Mouse (Mus musculus) limb, embryonic 13.5 days (tissue): ENCODE results near the gene Rasgef1b. TPM values are rescaled to one million over a fixed set of nuclear protein-coding genes. Genes with fewer than 3 reads are reported as not detected.

ENCODE experiments used
- ATAC-seq: fragments of 200-750 bp; cut with Nextera tagmentation; 2 replicates; pipeline ENCODE4 v1.8.0; 2017; ENCODE audit warnings: low read depth, moderate number of reproducible peaks, moderate TSS enrichment; ENCODE audit not compliant: low FRiP score
- H3K27ac ChIP-seq: fragments of 300-500 bp; sonication (generic); 2 replicates; pipeline ENCODE4 v1.5.1; 2015; ENCODE audit warnings: inconsistent platforms, mild to moderate bottlenecking, moderate library complexity
- H3K27me3 ChIP-seq: fragments of 300-500 bp; sonication (generic); 2 replicates; pipeline ENCODE4 v1.6.1; 2015; ENCODE audit warnings: mild to moderate bottlenecking, inconsistent platforms
- H3K36me3 ChIP-seq: fragments of 300-500 bp; sonication (generic); 2 replicates; pipeline ENCODE4 v1.6.1; 2015; ENCODE audit warnings: inconsistent platforms, mild to moderate bottlenecking, moderate library complexity
- H3K4me1 ChIP-seq: fragments of 300-500 bp; sonication (generic); 2 replicates; pipeline ENCODE4 v1.6.1; 2015; ENCODE audit warnings: inconsistent platforms
- H3K4me2 ChIP-seq: fragments of 300-500 bp; sonication (generic); replicated peaks from 2 replicates; pipeline ENCODE4 v1.6.1; 2015; ENCODE audit warnings: inconsistent platforms, mild to moderate bottlenecking, moderate library complexity
- H3K4me3 ChIP-seq: fragments of 300-500 bp; sonication (generic); 2 replicates; pipeline ENCODE4 v1.5.1; 2015; ENCODE audit warnings: moderate library complexity, mild to moderate bottlenecking, inconsistent platforms
- H3K9ac ChIP-seq: fragments of 300-500 bp; sonication (generic); 2 replicates; pipeline ENCODE4 v1.6.1; 2015; ENCODE audit warnings: mild to moderate bottlenecking, inconsistent platforms
- H3K9me3 ChIP-seq: fragments of 300-500 bp; sonication (generic); 2 replicates; pipeline ENCODE4 v1.6.1; 2016; ENCODE audit warnings: inconsistent platforms
- WGBS: fragments of 180-500 bp; shearing (Covaris S2); methylation state at CpG from one replicate; pipeline ENCODE4 v1.1.7; 2015; 5-methylcytosine and 5-hydroxymethylcytosine counted together
- polyA plus RNA-seq: library from polyadenylated mRNA; unstranded; fragments of >200 nt; fragmentation: Nextera tagmentation; extraction: Ambion mirVana; gene quantifications from 2 replicates; pipeline ENCODE4 v1.2.1, GENCODE M21; 2015

Rasgef1b gene
- polyA plus RNA-seq, 1 experiment from 2014 or later, result 16.0 TPM

- Histone ChIP-seq H3K36me3 (no peaks in the 10 kb centered on the region), H3K27me3 (peaks cover 6% of the 10 kb centered on the region; the same call in 1 of the 2 replicates), H3K4me1 (peaks cover 21% of the 10 kb centered on the region), H3K4me3 (no peak overlapping the region), H3K27ac (no peak overlapping the region), H3K4me2 (no peak overlapping the region), H3K9me3 (no peaks in the 10 kb centered on the region), H3K9ac (no peak overlapping the region)
- WGBS, result 34% methylated on average over 10 of the region's 10 CpGs
- ATAC-seq, result no peak
These were observed 9.3 kb upstream of the Rasgef1b start for GRCm38 (mm10) chr5:99737937-99738727.

- peaks cover 16% of the 10 kb centered on the region for H3K4me1 ChIP-seq
- no peaks in the 10 kb centered on the region for H3K9me3 ChIP-seq
- H3K27me3 ChIP-seq, result peaks cover 6% of the 10 kb centered on the region; the same call in 1 of the 2 replicates
- no peak overlapping the region for H3K4me3 ChIP-seq
- H3K9ac ChIP-seq, result no peak overlapping the region
- H3K27ac ChIP-seq, result no peak overlapping the region
- 40% methylated on average over 1 of the region's 1 CpGs for WGBS
- no peaks in the 10 kb centered on the region for H3K36me3 ChIP-seq
- ATAC-seq, result no peak
- peak overlapping the region; percentile 97; the same call in 1 of the 2 replicates for H3K4me2 ChIP-seq
These were observed 1.1 kb upstream of the Rasgef1b start for GRCm38 (mm10) chr5:99729931-99730330.

- peaks cover 6% of the 10 kb centered on the region; the same call in 1 of the 2 replicates for H3K27me3 ChIP-seq
- H3K4me1 ChIP-seq, result peaks cover 16% of the 10 kb centered on the region
- ATAC-seq, result peak; percentile 72
- H3K9ac ChIP-seq, result peak overlapping the region; percentile 53
- peak overlapping the region; percentile 23; the same call in 1 of the 2 replicates for H3K27ac ChIP-seq
- no peaks in the 10 kb centered on the region for H3K36me3 ChIP-seq
- WGBS, result under 1% methylated on average over 18 of the region's 18 CpGs
- H3K4me3 ChIP-seq, result peak overlapping the region; percentile 68
- H3K9me3 ChIP-seq, result no peaks in the 10 kb centered on the region
- peak overlapping the region; percentile 97 for H3K4me2 ChIP-seq
These were observed 557 bp upstream of the Rasgef1b start for GRCm38 (mm10) chr5:99729361-99729882.

- under 1% methylated on average over 15 of the region's 15 CpGs for whole genome bisulfite sequencing
- peak overlapping the region; percentile 67; the same call in 1 of the 2 replicates for H3K9ac ChIP-seq
These were observed 826 bp downstream of the Rasgef1b start for GRCm38 (mm10) chr5:99728027-99728451.

GRCm38 (mm10) chr5:99723941-99724340, 4.9 kb downstream of the Rasgef1b start:
- H3K27ac ChIP-seq, result no peak overlapping the region
- H3K27me3 ChIP-seq, result 0 out of 2 replicates have a peak, but pooled peaks cover 3% of the 10 kb centered on the region
- WGBS, result 81% methylated on average over 6 of the region's 6 CpGs
- H3K36me3 ChIP-seq, result no peaks in the 10 kb centered on the region
- H3K4me2 ChIP-seq, result no peak overlapping the region
- ATAC-seq, result no peak
- H3K9me3 ChIP-seq, result no peaks in the 10 kb centered on the region
- H3K4me1 ChIP-seq, result peaks cover 12% of the 10 kb centered on the region
- H3K4me3 ChIP-seq, result no peak overlapping the region
- no peak overlapping the region for H3K9ac ChIP-seq

More at GRCm38 (mm10) chr5:99728027-99728451, 826 bp downstream of the Rasgef1b start:
- Histone ChIP-seq H3K4me2 (peak overlapping the region; percentile 97), H3K4me3 (peak overlapping the region; percentile 68), H3K27me3 (peaks cover 6% of the 10 kb centered on the region; the same call in 1 of the 2 replicates), H3K9me3 (no peaks in the 10 kb centered on the region), H3K27ac (peak overlapping the region; percentile 79; the same call in 1 of the 2 replicates), H3K4me1 (peaks cover 16% of the 10 kb centered on the region), H3K36me3 (no peaks in the 10 kb centered on the region)
- no peak for ATAC-seq

GRCm38 (mm10) chr5:99722310-99722709, 6.6 kb downstream of the Rasgef1b start:
- no peak overlapping the region for H3K4me2 ChIP-seq
- H3K27ac ChIP-seq, result no peak overlapping the region
- no peak for ATAC-seq
- no peaks in the 10 kb centered on the region for H3K9me3 ChIP-seq
- H3K27me3 ChIP-seq, result 0 out of 2 replicates have a peak, but pooled peaks cover 3% of the 10 kb centered on the region
- no peaks in the 10 kb centered on the region for H3K36me3 ChIP-seq
- no peak overlapping the region for H3K4me3 ChIP-seq
- peaks cover 9% of the 10 kb centered on the region; the same call in 1 of the 2 replicates for H3K4me1 ChIP-seq
- WGBS, result 92% methylated on average over 2 of the region's 2 CpGs
- H3K9ac ChIP-seq, result no peak overlapping the region

DNA sequence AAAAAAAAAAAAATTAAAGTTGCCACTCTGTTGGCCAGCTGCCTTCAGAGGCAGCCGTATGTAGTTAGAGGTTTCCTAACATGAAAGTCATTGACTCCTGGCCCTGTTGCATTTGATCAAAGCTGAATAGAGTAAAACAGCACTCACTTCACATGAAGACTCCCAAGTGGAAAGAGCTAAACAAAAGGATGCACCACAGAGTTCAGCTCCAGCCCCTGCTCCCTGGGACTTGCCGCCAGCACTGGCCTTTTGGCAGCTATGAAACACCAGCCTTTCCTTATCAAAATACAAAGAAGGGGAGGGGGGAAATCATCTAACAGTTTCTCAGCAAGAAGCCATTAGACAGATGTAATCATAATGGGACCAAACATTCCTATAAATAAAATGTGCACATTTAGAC, 8.3 kb downstream of the Rasgef1b start:
- Histone ChIP-seq H3K9ac (no peak overlapping the region), H3K36me3 (no peaks in the 10 kb centered on the region), H3K4me3 (no peak overlapping the region), H3K27me3 (no peaks in the 10 kb centered on the region), H3K9me3 (no peaks in the 10 kb centered on the region), H3K4me2 (no peak overlapping the region), H3K4me1 (peaks cover 8% of the 10 kb centered on the region), H3K27ac (no peak overlapping the region)
- ATAC-seq, result no peak
- WGBS, result 72% methylated on average over 2 of the region's 2 CpGs

DNA sequence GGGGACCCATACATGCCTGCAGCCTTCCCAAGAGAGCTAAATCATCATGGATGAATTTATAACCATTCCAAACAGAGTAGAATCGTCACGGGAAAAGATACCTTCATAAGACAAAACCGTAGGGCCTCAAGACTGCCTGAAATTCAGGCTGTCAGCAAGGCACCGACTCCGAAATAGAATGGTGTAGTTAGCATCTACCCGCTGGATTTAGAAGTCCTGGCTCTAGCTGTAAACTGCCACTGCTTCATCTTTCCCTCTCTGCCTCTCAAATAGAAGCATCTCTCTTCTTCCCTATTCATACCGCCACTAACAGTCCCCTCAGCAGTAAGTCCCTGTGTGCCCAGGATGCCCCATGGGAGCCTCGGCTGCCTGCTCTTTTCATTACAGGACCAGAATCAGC, 10.9 kb downstream of the Rasgef1b start:
- H3K4me1 ChIP-seq, result peaks cover 15% of the 10 kb centered on the region
- H3K9me3 ChIP-seq, result no peaks in the 10 kb centered on the region
- no peak overlapping the region for H3K27ac ChIP-seq
- ATAC-seq, result no peak
- H3K9ac ChIP-seq, result no peak overlapping the region
- no peaks in the 10 kb centered on the region for H3K36me3 ChIP-seq
- H3K4me2 ChIP-seq, result no peak overlapping the region
- no peaks in the 10 kb centered on the region for H3K27me3 ChIP-seq
- 67% methylated on average over 8 of the region's 8 CpGs for WGBS
- H3K4me3 ChIP-seq, result no peak overlapping the region

- Histone ChIP-seq H3K9ac (no peak overlapping the region), H3K4me3 (no peak overlapping the region), H3K9me3 (no peaks in the 10 kb centered on the region), H3K36me3 (no peaks in the 10 kb centered on the region), H3K4me1 (peaks cover 15% of the 10 kb centered on the region), H3K27me3 (no peaks in the 10 kb centered on the region), H3K4me2 (no peak overlapping the region), H3K27ac (no peak overlapping the region)
- ATAC-seq, result no peak
- 47% methylated on average over 5 of the region's 5 CpGs for WGBS
These were observed 13.6 kb downstream of the Rasgef1b start for GRCm38 (mm10) chr5:99715281-99715744.

DNA sequence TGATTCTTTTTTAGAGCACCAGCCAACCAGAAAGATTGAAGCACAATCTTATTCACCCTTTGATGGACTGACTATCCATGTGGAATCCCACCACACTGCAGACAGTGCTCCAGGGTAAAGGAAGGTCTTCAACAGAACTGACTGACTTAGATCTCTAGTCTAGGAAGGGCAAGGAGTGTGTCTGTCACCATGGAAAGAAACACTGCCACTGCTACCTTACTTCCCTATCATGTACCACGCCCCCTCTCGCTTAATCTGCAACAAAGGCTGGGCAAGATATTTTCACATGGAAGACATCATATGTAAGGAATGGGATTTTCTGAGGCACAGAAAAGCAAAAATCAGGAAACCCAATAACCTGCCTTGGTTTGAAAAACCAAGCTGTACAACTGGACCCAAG, 16.9 kb downstream of the Rasgef1b start:
- ATAC-seq, result no peak
- no peaks in the 10 kb centered on the region for H3K36me3 ChIP-seq
- 96% methylated on average over 2 of the region's 2 CpGs for WGBS
- H3K4me1 ChIP-seq, result peaks cover 9% of the 10 kb centered on the region
- no peaks in the 10 kb centered on the region for H3K9me3 ChIP-seq
- H3K27me3 ChIP-seq, result no peaks in the 10 kb centered on the region
- no peak overlapping the region for H3K27ac ChIP-seq
- H3K9ac ChIP-seq, result no peak overlapping the region
- no peak overlapping the region for H3K4me3 ChIP-seq
- H3K4me2 ChIP-seq, result no peak overlapping the region

GRCm38 (mm10) chr5:99708706-99709105, 20.2 kb downstream of the Rasgef1b start:
- 56% methylated on average over 6 of the region's 6 CpGs for WGBS
- Histone ChIP-seq H3K4me1 (no peaks in the 10 kb centered on the region), H3K4me3 (no peak overlapping the region), H3K9me3 (no peaks in the 10 kb centered on the region), H3K9ac (no peak overlapping the region), H3K4me2 (no peak overlapping the region), H3K27me3 (no peaks in the 10 kb centered on the region), H3K27ac (no peak overlapping the region), H3K36me3 (no peaks in the 10 kb centered on the region)
- no peak for ATAC-seq

GRCm38 (mm10) chr5:99707261-99707660, 21.6 kb downstream of the Rasgef1b start:
- WGBS, result 35% methylated on average over 6 of the region's 6 CpGs
- ATAC-seq, result no peak
- Histone ChIP-seq H3K4me2 (no peak overlapping the region), H3K9ac (no peak overlapping the region), H3K4me3 (no peak overlapping the region), H3K36me3 (no peaks in the 10 kb centered on the region), H3K4me1 (no peaks in the 10 kb centered on the region), H3K27me3 (no peaks in the 10 kb centered on the region), H3K27ac (no peak overlapping the region), H3K9me3 (no peaks in the 10 kb centered on the region)
